29 mouse cellular contexts compared by ENCODE assay signal in the genomic region with DNA sequence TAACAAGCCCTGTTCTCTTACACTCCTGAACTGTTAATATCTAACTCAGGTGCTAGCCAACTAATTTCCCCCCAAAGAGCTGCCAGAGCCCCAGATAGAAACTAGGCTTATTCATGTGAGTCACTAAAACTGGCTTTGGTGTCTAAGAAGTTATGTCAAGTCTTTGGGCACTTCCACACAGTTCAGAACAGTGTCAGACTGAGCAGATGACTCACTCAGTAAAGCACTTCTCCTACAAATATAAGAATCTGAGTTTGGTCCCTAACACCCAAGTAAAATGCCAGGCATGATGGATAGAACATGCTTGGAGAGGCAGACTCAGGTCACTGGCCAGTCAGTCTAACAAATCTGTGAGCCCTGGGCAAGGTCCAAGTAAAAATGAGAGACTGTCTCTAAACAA.
DNase-seq lines count a peak whose midpoint lies in the region; ATAC-seq and TF ChIP-seq lines count a peak whose summit lies in the region.
"Had no signal": no experiment of that assay in that cellular context is flagged by ENCODE, and none has a peak within 500 bp of the region (broad histone marks: within the 10 kb centered on the region; RNA-seq: fewer than 3 reads in every experiment).

No protein-coding gene starts in this region.

- peaks cover 7% of the 10 kb centered on the region; the same call in 1 of the 2 replicates for H3K79me2 ChIP-seq in heart, adult 2 months (replicated peaks; ENCODE audit: control insufficient read depth, insufficient read depth, low read length)

- no peaks in the 10 kb centered on the region for H3K9me3 ChIP-seq in kidney, postnatal 0 days (replicated peaks; ENCODE audit: low read length)
- H3K9me3 ChIP-seq in embryonic facial prominence, embryonic 10.5 days, result no peaks in the 10 kb centered on the region
- H3K9me3 ChIP-seq: forebrain, embryonic 12.5 days; hindbrain, embryonic 12.5 days; intestine, embryonic 15.5 days; megakaryocyte, embryonic 14.5 days; midbrain, embryonic 12.5 days; neural tube, embryonic 12.5 days had no signal

- H3K36me3 ChIP-seq in heart, adult 2 months (ENCODE audit: control insufficient read depth, insufficient read depth, low read length), result peaks cover 70% of the 10 kb centered on the region
- H3K36me3 ChIP-seq in kidney, postnatal 0 days (ENCODE audit: insufficient read depth, low read length), result peaks cover 27% of the 10 kb centered on the region
- H3K36me3 ChIP-seq in embryonic facial prominence, embryonic 10.5 days (replicated peaks), result peaks cover 3% of the 10 kb centered on the region; the same call in 1 of the 2 replicates
- H3K36me3 ChIP-seq: forebrain, embryonic 12.5 days; hindbrain, embryonic 12.5 days; midbrain, embryonic 12.5 days; neural tube, embryonic 12.5 days had no signal

- 0 out of 2 replicates have a peak overlapping the region, but pooled peaks have one; percentile 15 for H3K27ac ChIP-seq in heart, adult 2 months
- peak overlapping the region; percentile 54; the same call in 1 of the 2 replicates for H3K27ac ChIP-seq in kidney, postnatal 0 days
- no peak overlapping the region for H3K27ac ChIP-seq in embryonic facial prominence, embryonic 10.5 days (replicated peaks)
- H3K27ac ChIP-seq: forebrain, embryonic 12.5 days; hindbrain, embryonic 12.5 days; hindbrain, postnatal 0 days; intestine, embryonic 15.5 days; layer of hippocampus, adult 2 months; midbrain, embryonic 12.5 days; neural tube, embryonic 12.5 days had no signal

- H3K4me2 ChIP-seq in kidney, postnatal 0 days (ENCODE audit: low read length), result no peak overlapping the region
- H3K4me2 ChIP-seq: forebrain, embryonic 12.5 days; heart, embryonic 11.5 days; hindbrain, embryonic 12.5 days; intestine, embryonic 15.5 days; liver, embryonic 11.5 days; midbrain, embryonic 12.5 days; neural tube, embryonic 12.5 days had no signal

- intact Hi-C loops in heart, adult 2 months (cut with DNase I), result no loop called here

- ATAC-seq in kidney, postnatal 0 days (replicated peaks; ENCODE audit: low FRiP score, low read depth), result no peak
- ATAC-seq: forebrain, postnatal 0 days; hindbrain, postnatal 0 days had no signal

- no peak overlapping the region for H3K4me3 ChIP-seq in heart, adult 2 months
- no peak overlapping the region for H3K4me3 ChIP-seq in kidney, postnatal 0 days (replicated peaks; ENCODE audit: low read depth, low read length)
- H3K4me3 ChIP-seq in embryonic facial prominence, embryonic 10.5 days, result no peak overlapping the region
- H3K4me3 ChIP-seq: forebrain, embryonic 12.5 days; hindbrain, embryonic 12.5 days; intestine, embryonic 15.5 days; layer of hippocampus, adult 2 months; megakaryocyte, embryonic 14.5 days; midbrain, embryonic 12.5 days; myocyte; neural tube, embryonic 12.5 days had no signal

- no peak overlapping the region for H3K9ac ChIP-seq in heart, adult 2 months (ENCODE audit: low read depth, low read length)
- H3K9ac ChIP-seq in kidney, postnatal 0 days (ENCODE audit: low read depth, low read length), result no peak overlapping the region
- H3K9ac ChIP-seq: forebrain, embryonic 12.5 days; forebrain, postnatal 0 days; hindbrain, embryonic 12.5 days; intestine, embryonic 15.5 days; midbrain, embryonic 12.5 days; neural tube, embryonic 12.5 days had no signal

- no peak for TF ChIP-seq CTCF in heart, adult 2 months (IDR thresholded peaks at IDR 0.05)
- no peak for TF ChIP-seq CTCF in kidney, postnatal 0 days (IDR thresholded peaks at IDR 0.05; ENCODE audit: low read depth)

- no peak for DNase-seq in heart, adult 2 months
- DNase-seq in heart, adult 11 months, result no peak
- DNase-seq in kidney, postnatal 0 days (ENCODE audit: low spot score), result no peak
- DNase-seq in kidney, postnatal 25 days, result no peak
- DNase-seq in NIH3T3 (ENCODE audit: low read depth), result peak; percentile 43
- DNase-seq in embryonic facial prominence, embryonic 10.5 days (ENCODE audit: low spot score), result no peak
- no peak for DNase-seq in layer of hippocampus, adult 9-10 months (ENCODE audit: low spot score)
- DNase-seq: adrenal gland, postnatal 14 days; cerebellum, adult 18-20 months; cerebellum, postnatal 10 days; forebrain, postnatal 0 days; gastrocnemius, postnatal 14 days; heart, postnatal 36 days; layer of hippocampus, postnatal 36 days; lung, postnatal 4 days; right cerebral cortex, adult 18-20 months; spleen, adult 18-20 months; thymus, postnatal 14 days had no signal

- TF ChIP-seq POLR2A in heart, adult 2 months (IDR thresholded peaks at IDR 0.05; ENCODE audit: insufficient read depth, low read depth, low read length), result no peak

- no peak for TF ChIP-seq EP300 in heart, adult 2 months (IDR thresholded peaks at IDR 0.05; ENCODE audit: insufficient read depth, low read depth, low read length)

- H3K4me1 ChIP-seq in heart, adult 2 months (ENCODE audit: control insufficient read depth, insufficient read depth, low read length), result peaks cover 6% of the 10 kb centered on the region
- no peaks in the 10 kb centered on the region; the same call in 1 of the 2 replicates for H3K4me1 ChIP-seq in kidney, postnatal 0 days (replicated peaks; ENCODE audit: insufficient read depth, low read length)
- peaks cover 14% of the 10 kb centered on the region for H3K4me1 ChIP-seq in embryonic facial prominence, embryonic 10.5 days
- H3K4me1 ChIP-seq: forebrain, embryonic 12.5 days; hindbrain, embryonic 12.5 days; megakaryocyte, embryonic 14.5 days; neural tube, embryonic 12.5 days had no signal

- no peaks in the 10 kb centered on the region for H3K27me3 ChIP-seq in heart, adult 2 months (ENCODE audit: control insufficient read depth, insufficient read depth, low read length)
- H3K27me3 ChIP-seq in kidney, postnatal 0 days (ENCODE audit: insufficient read depth, low read length), result no peaks in the 10 kb centered on the region
- H3K27me3 ChIP-seq in embryonic facial prominence, embryonic 10.5 days (replicated peaks; ENCODE audit: low read depth, poor library complexity, severe bottlenecking), result peaks cover 3% of the 10 kb centered on the region; the same call in 1 of the 2 replicates
- H3K27me3 ChIP-seq: forebrain, embryonic 12.5 days; hindbrain, embryonic 12.5 days; intestine, embryonic 15.5 days; megakaryocyte, embryonic 14.5 days; midbrain, embryonic 12.5 days; neural tube, embryonic 12.5 days had no signal
